Mouse (Mus musculus) limb, embryonic 11.5 days (tissue): Measurements from ENCODE around the gene Zbtb20. TPM values are rescaled to one million over a fixed set of nuclear protein-coding genes. Genes with fewer than 3 reads are reported as not detected.

Source experiments
- ATAC-seq: fragments of 200-750 bp; cut with Nextera tagmentation; 2 replicates; pipeline ENCODE4 v1.8.0; 2017; ENCODE audit warnings: low read depth; ENCODE audit not compliant: insufficient number of reproducible peaks, low FRiP score, low TSS enrichment
- DNase-seq: peaks from one replicate; pipeline ENCODE4 v3.0.0-alpha.2; 2015; ENCODE audit warnings: low spot score
- H3K27ac ChIP-seq: fragments of 300-500 bp; sonication (generic); replicated peaks from 2 replicates; pipeline ENCODE4 v1.5.1; 2014; ENCODE audit warnings: low read depth, mild to moderate bottlenecking, low read length
- H3K27me3 ChIP-seq: fragments of 300-500 bp; sonication (generic); 2 replicates; pipeline ENCODE4 v1.6.1; 2014; ENCODE audit warnings: mild to moderate bottlenecking, low read length, mixed read lengths; ENCODE audit not compliant: control insufficient read depth, insufficient read depth
- H3K36me3 ChIP-seq: fragments of 300-500 bp; sonication (generic); 2 replicates; pipeline ENCODE4 v1.6.1; 2014; ENCODE audit warnings: mild to moderate bottlenecking, low read length, moderate library complexity, mixed read lengths; ENCODE audit not compliant: control insufficient read depth, insufficient read depth
- H3K4me1 ChIP-seq: fragments of 300-500 bp; sonication (generic); 2 replicates; pipeline ENCODE4 v1.6.1; 2014; ENCODE audit warnings: low read length, mixed read lengths; ENCODE audit not compliant: control insufficient read depth, insufficient read depth
- H3K4me2 ChIP-seq: fragments of 300-500 bp; sonication (generic); 2 replicates; pipeline ENCODE4 v1.6.1; 2014; ENCODE audit warnings: low read depth, mild to moderate bottlenecking, moderate library complexity; ENCODE audit not compliant: severe bottlenecking
- H3K4me3 ChIP-seq: fragments of 300-500 bp; sonication (generic); 2 replicates; pipeline ENCODE4 v1.5.1; 2014; ENCODE audit warnings: low read depth, low read length
- H3K9ac ChIP-seq: fragments of 300-500 bp; sonication (generic); 2 replicates; pipeline ENCODE4 v1.6.1; 2014; ENCODE audit warnings: mild to moderate bottlenecking, low read length
- H3K9me3 ChIP-seq: fragments of 300-500 bp; sonication (generic); 2 replicates; pipeline ENCODE4 v1.6.1; 2016; ENCODE audit warnings: low read length; ENCODE audit not compliant: control insufficient read depth
- WGBS: fragments of 180-500 bp; shearing (Covaris S2); extraction: QIAGEN DNeasy Blood & Tissue Kit; methylation state at CpG from one replicate; pipeline ENCODE4 v1.1.7; 2014; 5-methylcytosine and 5-hydroxymethylcytosine counted together
- polyA plus RNA-seq: library from polyadenylated mRNA; unstranded; fragments of >200 nt; fragmentation: Nextera tagmentation; extraction: Ambion mirVana; gene quantifications from 2 replicates; pipeline ENCODE4 v1.2.1, GENCODE M21; 2014

Gene Zbtb20
- polyA plus RNA-seq, 1 experiment from 2014 or later = 12.9 TPM

DNA sequence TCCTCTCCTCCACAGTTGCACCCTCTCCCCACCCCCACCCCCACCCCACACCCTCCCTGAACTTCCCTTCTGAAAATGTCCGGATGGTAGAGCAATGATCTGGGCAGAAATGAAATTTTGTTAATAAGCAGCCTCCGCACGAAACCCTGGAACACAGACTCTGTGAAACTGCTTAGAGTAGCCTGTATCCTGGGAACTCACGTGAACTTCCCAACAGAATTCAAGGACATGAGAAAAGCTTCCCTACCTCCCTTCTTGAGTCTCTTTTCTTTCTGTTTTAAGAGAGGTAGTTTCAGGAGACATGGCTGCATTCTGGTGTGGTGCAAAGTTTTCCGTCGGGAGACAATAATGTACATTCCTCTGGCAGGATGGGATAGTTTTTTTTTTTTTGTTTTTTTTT is 487.6 kb downstream of the Zbtb20 start:
- Histone ChIP-seq H3K36me3 (no peaks in the 10 kb centered on the region), H3K27ac (no peak overlapping the region), H3K4me2 (no peak overlapping the region), H3K9ac (no peak overlapping the region), H3K27me3 (no peaks in the 10 kb centered on the region), H3K9me3 (no peaks in the 10 kb centered on the region), H3K4me1 (0 out of 2 replicates have a peak, but pooled peaks cover 3% of the 10 kb centered on the region), H3K4me3 (no peak overlapping the region)
- ATAC-seq (no peak), DNase-seq (no peak)
- WGBS = 74% methylated on average over 6 of the region's 6 CpGs

DNA sequence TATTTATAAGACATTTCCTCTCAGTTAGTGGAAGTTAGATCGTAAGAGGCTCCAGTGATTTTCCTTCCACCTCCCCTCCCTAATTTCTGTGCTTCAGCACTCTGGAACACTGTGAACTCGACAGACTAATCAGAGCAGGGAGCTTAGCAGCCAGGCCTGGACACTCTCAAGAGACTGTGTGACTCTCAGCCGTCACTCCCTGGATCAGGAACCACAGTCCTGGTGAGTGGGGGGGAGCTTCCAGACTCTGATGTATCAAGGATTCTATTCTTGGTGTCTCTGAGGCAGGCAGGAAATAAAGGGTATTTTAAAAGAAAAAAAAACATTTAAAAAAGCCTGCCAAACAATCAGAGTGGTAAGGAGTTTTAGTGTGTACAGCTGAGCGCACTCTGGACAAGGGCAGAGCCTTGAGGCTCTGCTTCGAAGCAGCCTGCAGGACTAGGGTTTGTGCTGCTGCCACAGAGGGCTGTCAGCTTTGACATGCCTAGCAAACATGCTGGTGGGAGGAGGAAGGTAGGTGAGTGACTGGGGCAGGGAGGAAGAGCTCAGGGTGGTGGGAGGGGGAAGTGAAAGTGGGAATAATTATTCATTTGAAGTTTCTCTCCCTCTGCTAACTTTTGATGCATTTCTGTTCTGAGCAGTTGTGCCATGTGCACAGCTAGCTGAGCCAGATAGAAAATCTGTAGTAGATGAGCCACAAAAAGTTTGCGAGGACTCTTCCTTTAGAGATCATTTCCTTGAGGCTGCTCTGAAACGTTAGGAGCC is 488.3 kb downstream of the Zbtb20 start:
- H3K27me3 ChIP-seq = no peaks in the 10 kb centered on the region
- no peak; the same call in 1 of the 2 replicates for ATAC-seq
- no peaks in the 10 kb centered on the region for H3K9me3 ChIP-seq
- H3K4me2 ChIP-seq = no peak overlapping the region
- 0 out of 2 replicates have a peak overlapping the region, but pooled peaks have one; percentile 42 for H3K27ac ChIP-seq
- 0 out of 2 replicates have a peak, but pooled peaks cover 3% of the 10 kb centered on the region for H3K4me1 ChIP-seq
- no peaks in the 10 kb centered on the region for H3K36me3 ChIP-seq
- 37% methylated on average over 7 of the region's 7 CpGs for WGBS
- H3K4me3 ChIP-seq = no peak overlapping the region
- H3K9ac ChIP-seq = no peak overlapping the region
- no peak for DNase-seq

DNA sequence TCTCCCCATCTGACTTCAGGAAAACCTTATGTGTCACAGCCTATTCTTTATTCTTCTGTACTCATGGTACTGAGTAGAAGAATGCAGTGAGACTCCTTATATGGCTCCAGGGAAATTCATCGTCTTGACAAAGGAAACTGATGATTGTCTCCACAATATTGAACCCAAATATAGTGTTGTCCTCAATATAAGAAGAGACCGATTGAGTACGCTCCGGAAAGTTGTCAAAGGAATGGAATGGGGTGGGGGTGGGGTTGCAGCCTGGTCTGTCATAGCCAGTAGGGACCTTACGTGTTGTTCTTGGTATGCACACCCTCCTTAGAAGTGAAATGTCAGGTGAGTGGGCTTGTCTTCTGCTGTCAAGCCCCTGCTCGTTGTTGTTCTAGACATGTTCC is 488.8 kb downstream of the Zbtb20 start:
- DNase-seq (no peak), ATAC-seq (no peak)
- no peaks in the 10 kb centered on the region for H3K36me3 ChIP-seq
- H3K27me3 ChIP-seq = no peaks in the 10 kb centered on the region
- H3K4me3 ChIP-seq = no peak overlapping the region
- 91% methylated on average over 6 of the region's 6 CpGs for WGBS
- no peak overlapping the region for H3K9ac ChIP-seq
- H3K27ac ChIP-seq = no peak overlapping the region
- H3K4me1 ChIP-seq = 0 out of 2 replicates have a peak, but pooled peaks cover 3% of the 10 kb centered on the region
- H3K9me3 ChIP-seq = no peaks in the 10 kb centered on the region
- no peak overlapping the region for H3K4me2 ChIP-seq

DNA sequence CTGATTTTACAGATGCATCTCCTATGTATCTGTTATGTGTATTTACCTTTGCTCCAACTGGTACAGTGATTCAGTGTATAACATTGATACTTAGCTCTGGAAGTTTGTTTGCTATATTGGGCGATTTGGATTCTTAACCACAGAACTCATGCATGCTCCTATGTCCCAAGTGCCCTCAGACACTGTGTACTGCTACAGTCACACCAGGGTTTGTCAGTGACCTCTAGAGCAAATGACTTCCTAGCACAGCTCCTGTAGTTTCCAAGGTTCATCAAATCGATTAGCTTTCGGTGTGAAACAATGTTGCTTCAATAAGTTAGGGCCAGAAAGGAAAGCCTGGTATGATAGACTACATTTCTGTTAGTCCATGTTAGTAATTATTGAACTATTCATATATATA is 489.6 kb downstream of the Zbtb20 start:
- no peak overlapping the region for H3K4me3 ChIP-seq
- no peak for ATAC-seq
- WGBS = 87% methylated on average over 3 of the region's 3 CpGs
- no peak overlapping the region for H3K27ac ChIP-seq
- H3K4me1 ChIP-seq = 0 out of 2 replicates have a peak, but pooled peaks cover 3% of the 10 kb centered on the region
- no peak overlapping the region for H3K4me2 ChIP-seq
- H3K27me3 ChIP-seq = no peaks in the 10 kb centered on the region
- no peak for DNase-seq
- H3K9me3 ChIP-seq = no peaks in the 10 kb centered on the region
- H3K9ac ChIP-seq = no peak overlapping the region
- no peaks in the 10 kb centered on the region for H3K36me3 ChIP-seq

DNA sequence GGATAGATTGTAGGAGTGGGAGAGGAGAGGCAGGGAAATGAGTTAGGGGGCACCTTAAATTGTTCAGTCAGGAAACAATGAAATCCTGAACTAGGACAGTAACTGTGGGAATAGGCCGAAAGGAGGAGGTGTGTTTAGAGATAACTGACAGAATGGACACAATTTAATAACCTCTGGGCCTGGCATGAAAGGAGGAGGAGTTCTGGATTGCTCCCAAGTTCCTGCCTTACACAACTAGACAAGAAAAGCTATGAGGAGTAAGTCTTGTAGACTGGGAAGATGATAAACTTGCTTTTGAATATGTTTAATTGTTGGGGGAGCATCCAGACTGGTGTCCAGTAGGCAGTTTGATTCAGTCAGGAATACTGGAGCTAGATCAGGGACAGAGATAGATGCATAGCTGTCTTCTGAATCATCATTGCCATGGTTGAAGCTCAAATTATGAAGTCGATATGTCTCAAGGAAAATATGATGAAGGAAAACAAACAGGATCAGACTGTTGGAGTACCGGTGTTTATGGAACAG is 494.9 kb downstream of the Zbtb20 start:
- Histone ChIP-seq H3K27me3 (no peaks in the 10 kb centered on the region), H3K36me3 (no peaks in the 10 kb centered on the region), H3K27ac (no peak overlapping the region), H3K4me2 (no peak overlapping the region), H3K9ac (no peak overlapping the region), H3K9me3 (no peaks in the 10 kb centered on the region), H3K4me1 (no peaks in the 10 kb centered on the region), H3K4me3 (no peak overlapping the region)
- WGBS = 85% methylated on average over 3 of the region's 3 CpGs
- no peak for ATAC-seq
- no peak for DNase-seq

DNA sequence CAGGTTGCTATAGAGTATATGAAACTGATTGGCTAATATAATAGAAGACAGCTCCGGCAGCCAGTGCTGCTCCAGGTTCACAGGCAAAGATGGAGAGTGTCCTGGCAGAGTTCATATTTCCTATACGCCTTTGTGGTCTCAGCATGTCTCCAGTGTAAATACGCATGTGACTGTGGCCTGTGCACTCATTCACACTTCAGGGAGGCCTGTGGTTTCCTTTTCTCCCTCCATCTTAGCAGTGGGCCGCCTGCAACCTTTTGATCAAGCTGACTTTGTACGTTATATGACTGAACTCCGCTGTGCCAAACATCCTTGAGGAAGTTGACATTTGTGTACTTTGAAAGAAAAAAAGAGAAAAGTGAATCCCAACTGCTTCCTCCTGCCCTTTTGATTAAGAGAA is 501.1 kb downstream of the Zbtb20 start:
- no peak for DNase-seq
- 88% methylated on average over 6 of the region's 6 CpGs for WGBS
- Histone ChIP-seq H3K4me1 (no peaks in the 10 kb centered on the region), H3K9me3 (no peaks in the 10 kb centered on the region), H3K36me3 (no peaks in the 10 kb centered on the region), H3K4me3 (no peak overlapping the region), H3K9ac (no peak overlapping the region), H3K27me3 (no peaks in the 10 kb centered on the region), H3K4me2 (no peak overlapping the region), H3K27ac (no peak overlapping the region)
- ATAC-seq = no peak

DNA sequence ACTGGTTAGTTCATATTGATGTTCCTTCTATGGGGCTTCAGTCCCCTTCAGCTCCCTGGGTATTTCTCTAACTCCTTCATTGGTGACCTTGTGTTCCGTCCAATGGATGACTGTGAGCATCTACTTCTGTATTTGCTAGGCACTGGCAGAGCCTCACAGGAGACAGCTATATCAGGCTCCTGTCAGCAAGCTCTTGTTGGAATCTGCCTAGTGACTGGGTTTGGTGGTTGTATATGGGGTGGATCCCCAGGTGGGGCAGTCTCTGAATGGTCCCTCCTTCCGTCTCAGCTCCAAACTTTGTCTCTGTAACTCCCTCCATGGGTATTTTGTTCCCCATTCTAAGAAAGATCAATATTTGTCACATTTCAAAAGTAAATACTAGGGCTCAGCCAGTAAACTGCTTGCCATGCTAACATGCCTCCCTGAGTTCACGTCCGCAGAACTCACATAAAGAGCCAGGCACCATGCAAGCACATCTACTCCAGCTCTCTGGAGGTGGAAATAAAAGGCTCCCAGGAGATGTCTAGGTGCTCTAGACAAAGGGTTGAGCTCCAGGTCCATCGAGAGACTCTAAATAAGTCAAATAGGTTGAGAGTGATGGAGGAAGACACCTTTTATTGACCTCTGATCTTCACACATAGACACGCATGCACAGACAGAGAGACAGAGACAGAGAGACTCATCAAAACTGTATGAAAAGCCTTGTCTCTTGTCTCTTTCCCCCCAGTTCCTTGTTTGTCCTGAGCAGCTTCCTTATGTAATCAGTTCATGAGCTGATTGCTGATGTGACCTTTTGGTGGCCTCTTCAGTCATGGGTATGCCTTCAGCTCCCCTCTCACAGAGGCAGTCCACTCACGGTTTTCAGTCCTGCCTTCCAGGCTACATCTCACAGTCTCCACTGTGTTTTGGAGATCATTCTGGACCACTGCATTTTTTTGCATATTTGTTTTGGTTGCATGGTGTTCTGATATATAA is 504.0 kb downstream of the Zbtb20 start:
- Histone ChIP-seq H3K27me3 (no peaks in the 10 kb centered on the region), H3K9ac (no peak overlapping the region), H3K27ac (no peak overlapping the region), H3K4me3 (no peak overlapping the region), H3K4me1 (no peaks in the 10 kb centered on the region), H3K9me3 (no peaks in the 10 kb centered on the region), H3K4me2 (no peak overlapping the region), H3K36me3 (no peaks in the 10 kb centered on the region)
- WGBS = 85% methylated on average over 7 of the region's 7 CpGs
- ATAC-seq (no peak), DNase-seq (no peak)

DNA sequence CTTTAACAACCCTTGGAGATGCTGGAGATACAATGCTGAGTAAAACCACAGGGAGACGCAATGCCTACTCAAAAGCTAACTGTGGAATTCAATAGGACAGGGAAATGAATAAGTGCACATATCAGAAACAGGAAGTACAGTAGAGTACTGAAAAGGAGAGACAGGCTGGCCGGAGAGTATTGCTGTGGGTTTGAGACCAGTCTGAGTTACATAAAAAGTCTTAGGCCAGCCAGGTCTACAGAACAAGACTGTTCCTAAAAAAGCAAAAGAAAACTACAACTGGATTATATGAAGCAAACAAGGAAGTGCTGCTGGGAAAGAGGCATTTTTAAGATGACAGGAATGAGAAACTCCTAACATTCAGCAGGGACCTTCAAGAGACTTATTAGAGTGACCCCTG is 505.5 kb downstream of the Zbtb20 start:
- Histone ChIP-seq H3K9me3 (no peaks in the 10 kb centered on the region), H3K9ac (no peak overlapping the region)
- 85% methylated on average over 2 of the region's 2 CpGs for WGBS

More for the DNA sequence above, 505.5 kb downstream of the Zbtb20 start:
- H3K4me1 ChIP-seq = no peaks in the 10 kb centered on the region
- ATAC-seq (no peak), DNase-seq (no peak)
- H3K27me3 ChIP-seq = no peaks in the 10 kb centered on the region
- H3K36me3 ChIP-seq = no peaks in the 10 kb centered on the region
- no peak overlapping the region for H3K4me2 ChIP-seq
- no peak overlapping the region for H3K27ac ChIP-seq
- H3K4me3 ChIP-seq = no peak overlapping the region
